Mouse (Mus musculus): Measurements from ENCODE around the gene Fam3c.

DNA sequence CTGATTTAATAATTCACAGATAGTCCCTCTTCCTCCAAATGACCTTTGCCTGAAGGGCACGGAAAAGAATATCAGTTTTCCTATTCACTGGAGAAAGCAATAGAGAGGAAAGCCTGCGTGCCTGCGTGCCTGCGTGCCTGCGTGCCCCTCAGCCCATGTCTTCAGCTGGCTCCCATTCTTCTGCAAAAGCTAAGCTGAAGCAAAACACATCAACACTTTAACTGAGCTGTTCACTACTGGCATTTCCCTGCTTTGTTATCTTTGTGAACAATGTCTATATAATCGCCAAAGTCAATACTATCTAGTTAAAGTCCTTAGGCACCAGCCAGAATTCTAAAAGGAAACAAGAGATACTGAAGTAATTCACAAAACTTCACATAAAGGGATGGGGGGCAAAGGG lies 11.6 kb downstream of the Fam3c start:
- TF ChIP-seq ZNF384 (IDR thresholded peaks at IDR 0.05; ENCODE audit: low read depth, low read length) (no peak), ETS1 (IDR thresholded peaks at IDR 0.05; ENCODE audit: low read depth, low read length) (no peak), CTCF (IDR thresholded peaks at IDR 0.05 in 2 of 3, conservative IDR thresholded peaks at IDR 0.05 in 1 of 3; ENCODE audit: control insufficient read depth in 1 of 3, insufficient read depth in 1 of 3, low read depth in 2 of 3, low read length in 3 of 3, poor library complexity in 1 of 3, severe bottlenecking in 1 of 3) (no peak), GATA1 (IDR thresholded peaks at IDR 0.05; ENCODE audit: low read depth, low read length) (peak; percentile 38; the same call in 1 of the 2 replicates), KAT2A (conservative IDR thresholded peaks at IDR 0.05; ENCODE audit: low read depth, low read length) (no peak), EP300 (IDR thresholded peaks at IDR 0.05; ENCODE audit: low read depth in 1 of 2, low read length in 2 of 2) (peak in 1 of 2 experiments; percentile 15; a peak in 1 of 4 replicates), MAX (IDR thresholded peaks at IDR 0.05; ENCODE audit: low read length) (no peak)

Measured in MEL (cell line).